Mouse (Mus musculus): ENCODE results near the gene Gm8122.
"Not testable (repeated sequence)": the region's sequence is repeated elsewhere in the genome, so short reads cannot be mapped to it uniquely, and the experiment has no call there.

DNA sequence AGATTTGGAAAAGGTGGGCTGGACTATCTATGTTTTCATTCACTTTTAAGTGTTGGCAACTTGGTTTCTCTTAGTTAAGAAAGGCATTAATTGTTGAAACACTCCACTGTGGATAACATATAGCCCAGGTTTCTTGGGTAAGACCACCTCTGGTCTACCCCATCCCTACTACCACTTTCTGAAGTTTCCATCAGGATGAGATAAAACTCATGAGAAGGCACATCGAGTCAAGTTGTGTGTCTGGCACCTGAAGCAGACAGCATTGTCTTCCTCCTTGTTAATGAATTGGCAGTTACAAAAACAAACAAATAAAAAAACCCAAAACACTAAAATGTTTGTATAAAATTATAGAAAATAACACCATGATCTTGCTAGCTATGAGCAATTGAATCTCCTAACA, 40.6 kb upstream of the Gm8122 start:
- TF ChIP-seq POLR2A (IDR thresholded peaks at IDR 0.05; ENCODE audit: insufficient read depth, low read length); CTCF (IDR thresholded peaks at IDR 0.05; ENCODE audit: low read depth, low read length): not testable (repeated sequence)
